Mouse (Mus musculus) bone marrow, adult 2 months (tissue): ENCODE measurements around the gene Tmem254b. TPM values are rescaled to one million over a fixed set of nuclear protein-coding genes. Genes with fewer than 3 reads are reported as not detected.
"Not testable (repeated sequence)": the region's sequence is repeated elsewhere in the genome, so short reads cannot be mapped to it uniquely, and the experiment has no call there.

Source experiments
- H3K27ac ChIP-seq: fragments of 200-500 bp; 2 replicates; pipeline ENCODE4 v1.5.1; 2012; ENCODE audit warnings: low read depth, mild to moderate bottlenecking, control low read depth, inconsistent platforms, low read length; ENCODE audit not compliant: control insufficient read depth, poor library complexity, insufficient read depth
- H3K4me1 ChIP-seq: fragments of 200-500 bp; 2 replicates; pipeline ENCODE4 v1.6.1; 2011; ENCODE audit warnings: low read length; ENCODE audit not compliant: control insufficient read depth, insufficient read depth
- H3K4me3 ChIP-seq: fragments of 200-500 bp; replicated peaks from 2 replicates; pipeline ENCODE3; 2011; ENCODE audit warnings: mild to moderate bottlenecking, low read depth, low read length, control low read depth; ENCODE audit not compliant: control insufficient read depth
- WGBS: fragments of 180-500 bp; shearing (Covaris S2); methylation state at CpG from one replicate; pipeline ENCODE4 v1.1.7; 2018; 5-methylcytosine and 5-hydroxymethylcytosine counted together
- polyA plus RNA-seq: library from polyadenylated mRNA; stranded (reverse); fragments of >200 nt; gene quantifications from 2 replicates; pipeline ENCODE4 v1.2.4, GENCODE M21; 2011; ENCODE audit warnings: low replicate concordance; ENCODE audit not compliant: missing spikeins, insufficient read depth, insufficient read length

Gene Tmem254b
- polyA plus RNA-seq, 1 experiment: 1.8 TPM

GRCm38 (mm10) chr14:26156032-26156431 is 50.8 kb downstream of the Tmem254b start:
- no CpG with 5 or more reads among the region's 7 CpGs for WGBS
- H3K4me1 ChIP-seq, H3K4me3 ChIP-seq, H3K27ac ChIP-seq: not testable (repeated sequence)

Other genes with a start within 250 kb of the Tmem254b start
- not detected in 2 replicates for gene Duxbl1, start 228.5 kb downstream of the Tmem254b start, polyA plus RNA-seq
- not detected in 2 replicates for gene Gm9780, start 164.3 kb downstream of the Tmem254b start, polyA plus RNA-seq
- gene Tmem254c, start 139.7 kb downstream of the Tmem254b start, polyA plus RNA-seq: 5.1 and 11.7 TPM in 2 replicates
- not detected in 2 replicates for gene Cphx2, start 125.5 kb downstream of the Tmem254b start, polyA plus RNA-seq
- not detected in 2 replicates for gene Cphx3, start 124.7 kb downstream of the Tmem254b start, polyA plus RNA-seq
- gene Duxbl2, start 88.7 kb downstream of the Tmem254b start, polyA plus RNA-seq: 3.8 TPM in 1 of 2 replicates, not detected in the other
- 13.7 and 20.2 TPM in 2 replicates for gene Plac9b, start 24.6 kb downstream of the Tmem254b start, polyA plus RNA-seq
- gene Duxbl3, start 50.9 kb upstream of the Tmem254b start, polyA plus RNA-seq: not detected in 2 replicates